Mouse (Mus musculus) hindbrain, postnatal 0 days (tissue): ENCODE measurements around the gene Lmln. TPM values are rescaled to one million over a fixed set of nuclear protein-coding genes. Genes with fewer than 3 reads are reported as not detected.
A peak's percentile ranks its signal among the peaks of the same experiment; 100 is the strongest.
"Not testable (repeated sequence)": the region's sequence is repeated elsewhere in the genome, so short reads cannot be mapped to it uniquely, and the experiment has no call there.

Experiments used
- ATAC-seq: fragments of 200-750 bp; cut with Nextera tagmentation; 2 replicates; pipeline ENCODE4 v1.8.0; 2017; ENCODE audit warnings: mild to moderate bottlenecking, moderate TSS enrichment, moderate library complexity
- DNase-seq: peaks from one replicate; pipeline ENCODE4 v3.0.0-alpha.2; 2015; ENCODE audit warnings: low spot score
- H3K27ac ChIP-seq: fragments of 300-500 bp; sonication (generic); 2 replicates; pipeline ENCODE4 v1.5.1; 2014; ENCODE audit warnings: mild to moderate bottlenecking
- H3K27me3 ChIP-seq: fragments of 300-500 bp; sonication (generic); 2 replicates; pipeline ENCODE4 v1.6.1; 2014; ENCODE audit warnings: low read length, mixed read lengths; ENCODE audit not compliant: insufficient read depth
- H3K36me3 ChIP-seq: fragments of 300-500 bp; sonication (generic); 2 replicates; pipeline ENCODE4 v1.6.1; 2014; ENCODE audit warnings: low read length, mixed read lengths; ENCODE audit not compliant: insufficient read depth
- H3K4me1 ChIP-seq: fragments of 300-500 bp; sonication (generic); 2 replicates; pipeline ENCODE4 v1.6.1; 2014; ENCODE audit warnings: antibody characterized with exemption, low read length, mixed read lengths; ENCODE audit not compliant: insufficient read depth
- H3K4me2 ChIP-seq: fragments of 300-500 bp; sonication (generic); 2 replicates; pipeline ENCODE4 v1.6.1; 2014; ENCODE audit warnings: low read depth, mild to moderate bottlenecking, low read length, moderate library complexity, mixed read lengths
- H3K4me3 ChIP-seq: fragments of 300-500 bp; sonication (generic); 2 replicates; pipeline ENCODE4 v1.5.1; 2014; ENCODE audit warnings: low read length
- H3K9ac ChIP-seq: fragments of 300-500 bp; sonication (generic); replicated peaks from 2 replicates; pipeline ENCODE4 v1.6.1; 2014; ENCODE audit warnings: mild to moderate bottlenecking, low read length, moderate library complexity, mixed read lengths
- H3K9me3 ChIP-seq: fragments of 300-500 bp; sonication (generic); 2 replicates; pipeline ENCODE4 v1.6.1; 2016; ENCODE audit warnings: low read length, mixed read lengths
- CTCF ChIP-seq: IDR thresholded peaks from 2 replicates; pipeline ENCODE4 v1.5.1; 2016; ENCODE audit warnings: antibody characterized with exemption, control low read depth, low read depth
- WGBS: fragments of 180-500 bp; shearing (Covaris S2); extraction: QIAGEN DNeasy Blood & Tissue Kit; methylation state at CpG from one replicate; pipeline ENCODE4 v1.1.7; 2014; 5-methylcytosine and 5-hydroxymethylcytosine counted together
- polyA plus RNA-seq: library from polyadenylated mRNA; unstranded; fragments of >200 nt; fragmentation: Nextera tagmentation; extraction: Ambion mirVana; gene quantifications from 2 replicates; pipeline ENCODE4 v1.2.1, GENCODE M21; 2015
- total RNA-seq: library from RNA; depleted of rRNA; stranded (reverse); fragments of >200 nt; gene quantifications from 2 replicates; pipeline ENCODE4 v1.2.3, GENCODE M21; 2014

The Lmln gene
- total and polyA plus RNA-seq, 2 experiments from 2014 or later: 2.5 to 5.2 TPM

DNA sequence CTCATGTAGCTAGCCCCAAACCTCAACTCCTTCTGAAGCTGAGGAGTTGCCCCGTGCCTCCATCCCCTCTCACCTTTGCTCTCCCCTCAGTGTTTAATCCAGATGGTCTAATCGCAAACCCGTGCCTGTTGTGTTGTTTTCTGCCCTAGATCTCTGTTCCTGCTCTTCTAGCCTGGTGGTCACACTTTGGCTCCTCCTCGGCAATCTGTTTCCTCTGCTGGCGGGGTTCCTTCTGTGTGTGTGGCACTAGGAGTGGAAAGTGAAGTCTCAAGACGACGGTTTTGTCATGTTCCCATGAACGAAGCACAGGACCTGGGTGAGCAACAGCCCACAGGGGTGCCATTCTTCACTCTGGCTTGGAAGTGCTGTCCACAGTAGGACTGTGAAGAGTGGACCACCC is 61.1 kb downstream of the Lmln start:
- ATAC-seq: no peak
- Histone ChIP-seq H3K27ac (peak overlapping the region; percentile 32; the same call in 1 of the 2 replicates), H3K9me3 (no peaks in the 10 kb centered on the region), H3K27me3 (no peaks in the 10 kb centered on the region), H3K4me1 (no peaks in the 10 kb centered on the region), H3K9ac (no peak overlapping the region), H3K4me2 (no peak overlapping the region), H3K4me3 (no peak overlapping the region), H3K36me3 (peaks cover 11% of the 10 kb centered on the region; the same call in 1 of the 2 replicates)
- TF ChIP-seq CTCF: no peak
- peak; percentile 30 for DNase-seq
- WGBS: 64% methylated on average over 8 of the region's 8 CpGs

DNA sequence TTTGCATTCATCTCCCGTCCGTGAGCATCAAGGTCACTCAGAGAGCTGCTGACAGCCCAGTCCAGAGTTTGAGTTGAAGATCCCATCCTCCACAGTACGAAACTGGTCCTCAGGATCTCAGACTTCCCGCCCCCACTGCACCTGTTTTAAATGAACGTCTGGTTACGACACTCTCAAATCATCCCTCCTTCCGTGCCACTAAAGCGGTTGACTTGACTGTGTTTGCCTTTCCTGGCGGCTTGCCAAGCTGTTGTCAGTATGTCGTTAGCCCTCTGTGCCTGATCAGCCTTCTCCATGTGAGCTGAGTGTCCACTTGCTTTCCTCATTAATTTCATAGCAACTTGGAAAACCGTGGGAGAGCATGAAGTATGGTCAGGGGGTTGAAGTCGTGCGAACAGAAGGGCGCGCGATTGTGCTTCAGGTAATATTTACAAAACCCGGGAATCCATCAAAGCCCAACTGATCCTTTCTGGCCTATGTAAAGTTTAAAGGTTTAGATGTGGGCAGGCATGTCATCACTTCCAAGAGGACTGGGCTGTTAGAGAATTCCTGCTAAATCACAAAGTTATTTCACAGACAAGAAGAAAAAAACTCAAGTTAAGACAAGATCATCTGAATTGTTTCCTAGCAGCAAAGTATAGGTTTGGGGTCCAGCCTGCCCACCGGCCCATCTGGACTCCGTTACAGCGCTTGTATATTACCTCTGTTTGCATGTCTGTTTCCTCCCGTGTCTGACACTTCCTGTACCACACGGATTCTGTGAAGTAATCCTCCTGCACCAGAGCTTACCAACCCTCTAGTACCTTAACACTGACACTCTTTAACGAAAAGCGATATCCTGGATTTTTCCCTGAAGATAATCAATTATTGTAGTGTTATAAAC is 61.9 kb downstream of the Lmln start:
- Histone ChIP-seq H3K4me3 (no peak overlapping the region), H3K4me2 (no peak overlapping the region), H3K9ac (no peak overlapping the region), H3K9me3 (no peaks in the 10 kb centered on the region), H3K27me3 (no peaks in the 10 kb centered on the region), H3K36me3 (peaks cover 11% of the 10 kb centered on the region; the same call in 1 of the 2 replicates), H3K4me1 (no peaks in the 10 kb centered on the region), H3K27ac (peak overlapping the region; percentile 32)
- 69% methylated on average over 24 of the region's 24 CpGs for WGBS
- ATAC-seq (no peak), DNase-seq (peak; percentile 80)
- no peak for TF ChIP-seq CTCF

DNA sequence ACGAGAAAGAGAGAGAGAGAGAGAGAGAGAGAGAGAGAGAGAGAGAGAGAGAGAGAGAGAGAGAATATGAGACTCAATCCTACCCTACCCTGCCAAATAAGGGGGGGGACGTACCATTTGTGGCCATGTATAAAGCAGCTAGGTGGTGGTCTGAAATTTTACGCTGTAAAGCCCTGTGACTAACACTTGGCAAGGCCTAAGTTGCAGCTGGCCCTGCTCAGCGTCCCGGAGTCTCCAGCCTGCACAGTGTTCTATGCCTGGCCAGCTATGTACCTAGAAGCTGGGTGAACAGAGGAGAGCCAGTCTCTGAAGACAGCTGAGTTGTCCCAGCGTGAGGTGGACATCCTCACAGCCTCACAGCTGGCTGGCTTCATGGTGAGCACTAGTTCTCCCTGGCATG is 64.7 kb downstream of the Lmln start:
- DNase-seq (peak; percentile 49), ATAC-seq (peak; percentile 36; the same call in 1 of the 2 replicates)
- no peaks in the 10 kb centered on the region for H3K9me3 ChIP-seq
- no peak overlapping the region for H3K4me2 ChIP-seq
- peaks cover 11% of the 10 kb centered on the region; the same call in 1 of the 2 replicates for H3K36me3 ChIP-seq
- H3K4me3 ChIP-seq: no peak overlapping the region
- WGBS: 51% methylated on average over 6 of the region's 6 CpGs
- no peak overlapping the region for H3K9ac ChIP-seq
- no peaks in the 10 kb centered on the region for H3K4me1 ChIP-seq
- H3K27ac ChIP-seq: no peak overlapping the region
- TF ChIP-seq CTCF: no peak
- H3K27me3 ChIP-seq: no peaks in the 10 kb centered on the region

DNA sequence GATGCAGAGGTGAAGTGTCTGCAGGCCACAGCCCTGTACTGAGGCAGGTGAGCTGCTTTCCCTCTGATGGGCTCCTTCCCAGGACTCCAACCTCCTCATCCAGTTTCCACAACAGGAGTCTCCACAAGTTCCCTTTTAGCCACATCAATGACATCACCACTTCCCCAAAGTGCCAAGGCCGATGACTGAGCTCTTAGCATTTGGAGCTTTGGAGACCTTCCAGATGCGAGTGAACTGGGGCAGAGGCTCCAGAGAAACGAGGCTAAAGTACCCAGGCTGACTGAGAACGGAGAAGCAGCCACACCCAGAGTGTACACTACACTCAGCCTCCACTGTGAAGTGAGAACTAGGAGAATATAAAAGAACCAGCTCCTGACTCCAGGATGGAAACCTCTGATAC is 68.4 kb downstream of the Lmln start:
- Histone ChIP-seq H3K4me3 (no peak overlapping the region), H3K9ac (no peak overlapping the region), H3K9me3 (no peaks in the 10 kb centered on the region), H3K4me1 (no peaks in the 10 kb centered on the region), H3K4me2 (no peak overlapping the region), H3K27me3 (no peaks in the 10 kb centered on the region), H3K27ac (no peak overlapping the region), H3K36me3 (no peaks in the 10 kb centered on the region)
- ATAC-seq: 0 out of 2 replicates have a peak, but pooled peaks have one; percentile 24
- no peak for TF ChIP-seq CTCF
- WGBS: 50% methylated on average over 4 of the region's 4 CpGs
- DNase-seq: peak; percentile 12

DNA sequence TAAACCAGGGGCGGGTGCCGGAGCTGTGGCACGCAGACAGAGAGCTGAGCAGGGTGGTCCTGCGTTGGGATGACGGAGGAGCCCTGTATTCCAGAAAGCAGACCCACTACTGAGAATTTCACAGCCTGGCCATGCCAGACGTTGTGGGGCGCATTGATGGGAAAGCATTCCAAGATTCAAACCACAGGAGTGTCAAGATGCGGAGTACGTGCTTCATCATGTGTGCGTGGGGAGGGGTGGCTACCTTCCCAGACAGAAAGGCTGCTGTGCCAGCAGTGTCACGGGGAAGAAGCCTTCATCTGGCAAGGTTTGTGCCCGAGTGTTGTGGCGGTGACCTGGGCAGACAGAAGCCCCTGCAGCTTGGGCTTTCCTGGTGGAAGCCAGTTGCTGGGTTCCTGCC is 70.9 kb downstream of the Lmln start:
- Histone ChIP-seq H3K4me3 (no peak overlapping the region), H3K9me3 (no peaks in the 10 kb centered on the region), H3K27me3 (no peaks in the 10 kb centered on the region), H3K36me3 (no peaks in the 10 kb centered on the region), H3K9ac (no peak overlapping the region), H3K4me1 (no peaks in the 10 kb centered on the region), H3K27ac (no peak overlapping the region), H3K4me2 (no peak overlapping the region)
- ATAC-seq (no peak), DNase-seq (no peak)
- WGBS: 59% methylated on average over 13 of the region's 13 CpGs
- TF ChIP-seq CTCF: no peak

DNA sequence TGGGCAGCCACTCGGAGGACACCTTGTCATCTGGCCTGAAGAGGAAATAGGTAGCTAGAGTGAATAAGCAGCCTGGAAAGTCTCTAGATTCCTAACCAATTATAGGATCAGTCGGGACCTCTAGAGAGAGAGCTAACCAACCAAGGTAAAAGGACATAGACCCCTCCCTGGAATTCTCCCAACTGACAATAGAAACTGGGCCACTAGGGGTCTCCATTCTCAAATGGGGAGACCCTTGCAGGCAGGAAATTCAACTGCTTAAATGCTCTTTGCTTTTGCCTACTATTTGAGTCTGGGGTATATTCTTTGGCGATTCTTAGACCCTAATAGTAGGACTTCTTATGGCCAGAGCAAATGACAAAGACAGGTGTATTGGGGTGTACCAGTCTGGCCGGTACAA is 72.8 kb downstream of the Lmln start:
- TF ChIP-seq CTCF: peak; percentile 29
- H3K27ac ChIP-seq: no peak overlapping the region
- H3K36me3 ChIP-seq: no peaks in the 10 kb centered on the region
- ATAC-seq (no peak), DNase-seq (no peak)
- 71% methylated on average over 4 of the region's 4 CpGs for whole genome bisulfite sequencing
- H3K4me1 ChIP-seq: no peaks in the 10 kb centered on the region
- no peak overlapping the region for H3K4me2 ChIP-seq
- H3K4me3 ChIP-seq: no peak overlapping the region
- no peaks in the 10 kb centered on the region for H3K27me3 ChIP-seq
- no peak overlapping the region for H3K9ac ChIP-seq
- no peaks in the 10 kb centered on the region for H3K9me3 ChIP-seq

DNA sequence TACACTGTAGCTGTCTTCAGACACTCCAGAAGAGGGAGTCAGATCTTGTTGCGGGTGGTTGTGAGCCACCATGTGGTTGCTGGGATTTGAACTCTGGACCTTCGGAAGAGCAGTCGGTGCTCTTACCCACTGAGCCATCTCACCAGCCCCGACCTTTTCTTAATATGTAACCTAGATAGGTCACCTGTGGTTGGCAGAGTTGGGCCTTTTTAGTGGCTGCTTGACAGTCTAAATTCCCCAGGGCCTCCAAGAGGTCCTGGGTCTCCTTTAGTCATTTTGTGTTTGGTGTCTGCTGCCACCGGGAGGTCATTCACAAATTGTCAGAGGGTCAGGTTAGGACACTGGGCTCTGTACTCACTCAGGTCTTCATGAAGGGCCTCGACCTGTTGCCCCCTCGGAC is 76.7 kb downstream of the Lmln start:
- not testable (repeated sequence) for H3K9ac ChIP-seq, ATAC-seq, H3K4me2 ChIP-seq, H3K27ac ChIP-seq, DNase-seq, H3K4me1 ChIP-seq, H3K27me3 ChIP-seq, H3K4me3 ChIP-seq, H3K9me3 ChIP-seq, H3K36me3 ChIP-seq
- 90% methylated on average over 6 of the region's 7 CpGs for WGBS
